Comparison of ENCODE assay signal across 24 mouse cellular contexts in the genomic region with DNA sequence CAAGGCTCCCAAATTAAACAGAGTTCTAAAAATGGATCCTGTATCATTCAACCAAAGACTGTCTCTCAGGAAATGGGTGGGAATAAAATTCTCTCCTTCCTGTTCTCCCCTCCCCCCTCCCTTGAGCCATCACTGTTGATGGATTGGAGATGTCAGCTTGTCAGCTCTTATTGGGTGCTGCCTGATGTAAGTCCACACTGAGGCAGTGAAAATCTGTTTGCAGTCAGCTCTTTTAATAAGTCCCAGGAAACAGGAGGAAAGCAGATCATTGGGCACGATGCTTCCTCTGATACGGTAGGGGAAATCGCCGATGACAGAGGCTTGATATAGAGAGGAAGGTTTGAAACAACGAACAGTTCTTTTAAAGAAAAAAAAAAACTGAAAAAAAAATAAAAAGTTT.
DNase-seq lines count a peak whose midpoint lies in the region; ATAC-seq and TF ChIP-seq lines count a peak whose summit lies in the region.
"Had no signal": no experiment of that assay in that cellular context is flagged by ENCODE, and none has a peak within 500 bp of the region (broad histone marks: within the 10 kb centered on the region; RNA-seq: fewer than 3 reads in every experiment).

No protein-coding gene starts in this region.

- 0 out of 2 replicates have a peak overlapping the region, but pooled peaks have one; percentile 1 for H3K4me2 ChIP-seq in kidney, embryonic 16.5 days (replicated peaks; ENCODE audit: low read depth, low read length)
- 0 out of 2 replicates have a peak overlapping the region, but pooled peaks have one; percentile 4 for H3K4me2 ChIP-seq in lung, embryonic 16.5 days (ENCODE audit: low read depth, low read length)
- no peak overlapping the region for H3K4me2 ChIP-seq in embryonic facial prominence, embryonic 14.5 days (ENCODE audit: low read depth, low read length)
- H3K4me2 ChIP-seq: forebrain, embryonic 13.5 days; heart, embryonic 12.5 days; kidney, embryonic 15.5 days; liver, embryonic 12.5 days had no signal

- H3K27ac ChIP-seq in kidney, embryonic 16.5 days (ENCODE audit: low read length), result no peak overlapping the region
- H3K27ac ChIP-seq in kidney, adult 2 months (ENCODE audit: insufficient read depth, low read depth, low read length), result no peak overlapping the region
- no peak overlapping the region for H3K27ac ChIP-seq in lung, embryonic 16.5 days (ENCODE audit: low read length)
- H3K27ac ChIP-seq in embryonic facial prominence, embryonic 14.5 days (replicated peaks; ENCODE audit: low read depth, low read length), result no peak overlapping the region
- H3K27ac ChIP-seq: forebrain, embryonic 13.5 days; hindbrain, embryonic 10.5 days; hindbrain, postnatal 0 days; kidney, embryonic 15.5 days; liver, embryonic 12.5 days had no signal

- TF ChIP-seq POLR2A in kidney, adult 2 months (IDR thresholded peaks at IDR 0.05; ENCODE audit: low read depth, low read length), result no peak

- no peak overlapping the region for H3K9ac ChIP-seq in kidney, embryonic 16.5 days (replicated peaks; ENCODE audit: low read length)
- H3K9ac ChIP-seq in lung, embryonic 16.5 days (ENCODE audit: low read length), result no peak overlapping the region
- no peak overlapping the region for H3K9ac ChIP-seq in embryonic facial prominence, embryonic 14.5 days (ENCODE audit: low read depth, low read length)
- H3K9ac ChIP-seq: forebrain, embryonic 13.5 days; heart, embryonic 12.5 days; kidney, embryonic 15.5 days; liver, embryonic 12.5 days had no signal

- no peaks in the 10 kb centered on the region for H3K36me3 ChIP-seq in kidney, embryonic 16.5 days (ENCODE audit: insufficient read depth, low read length)
- H3K36me3 ChIP-seq in kidney, adult 2 months (ENCODE audit: control insufficient read depth, insufficient read depth, low read length), result no peaks in the 10 kb centered on the region
- no peaks in the 10 kb centered on the region for H3K36me3 ChIP-seq in lung, embryonic 16.5 days (ENCODE audit: control insufficient read depth, insufficient read depth, low read length)
- H3K36me3 ChIP-seq in embryonic facial prominence, embryonic 14.5 days (ENCODE audit: control insufficient read depth, insufficient read depth, low read length), result no peaks in the 10 kb centered on the region
- H3K36me3 ChIP-seq: G1E; heart, embryonic 12.5 days; hindbrain, embryonic 10.5 days; kidney, embryonic 15.5 days; liver, embryonic 12.5 days had no signal

- no peak for ATAC-seq in kidney, embryonic 16.5 days (ENCODE audit: low FRiP score, low TSS enrichment)
- no peak for ATAC-seq in lung, embryonic 16.5 days (ENCODE audit: low read depth)
- ATAC-seq in embryonic facial prominence, embryonic 14.5 days (ENCODE audit: low read depth), result no peak
- no peak for ATAC-seq in CD4-positive, CD25-positive, alpha-beta regulatory T cell, adult 4 months
- ATAC-seq: forebrain, embryonic 13.5 days; hindbrain, postnatal 0 days; intestine, embryonic 16.5 days; liver, embryonic 12.5 days had no signal

- DNase-seq in kidney, adult 2 months, result no peak
- DNase-seq in lung, postnatal 10 days, result no peak
- DNase-seq in embryonic facial prominence, embryonic 14.5 days (ENCODE audit: low spot score), result peak; percentile 9
- no peak for DNase-seq in right cerebral cortex, postnatal 25 days
- DNase-seq: adrenal gland, adult 2 months; cerebellum, adult 11-12 months; cerebellum, postnatal 14 days; gastrocnemius, postnatal 14 days; heart, adult 18-20 months; heart, postnatal 10 days; lung, adult 2 months had no signal

- H3K4me3 ChIP-seq in kidney, embryonic 16.5 days (ENCODE audit: low read length), result no peak overlapping the region
- no peak overlapping the region for H3K4me3 ChIP-seq in kidney, adult 2 months (ENCODE audit: insufficient read depth, low read depth, low read length)
- H3K4me3 ChIP-seq in lung, embryonic 16.5 days (ENCODE audit: low read length), result peak overlapping the region; percentile 8; the same call in 1 of the 2 replicates
- no peak overlapping the region for H3K4me3 ChIP-seq in embryonic facial prominence, embryonic 14.5 days (ENCODE audit: low read depth, low read length)
- H3K4me3 ChIP-seq: erythroblast, embryonic 14.5 days; forebrain, embryonic 13.5 days; heart, embryonic 12.5 days; hindbrain, embryonic 10.5 days; kidney, embryonic 15.5 days; liver, embryonic 12.5 days had no signal

- no peaks in the 10 kb centered on the region for H3K27me3 ChIP-seq in kidney, embryonic 16.5 days (ENCODE audit: insufficient read depth, low read length)
- H3K27me3 ChIP-seq in kidney, adult 2 months (replicated peaks; ENCODE audit: control insufficient read depth, insufficient read depth, low read length), result no peaks in the 10 kb centered on the region
- no peaks in the 10 kb centered on the region for H3K27me3 ChIP-seq in lung, embryonic 16.5 days (ENCODE audit: control insufficient read depth, insufficient read depth, low read depth, low read length)
- no peaks in the 10 kb centered on the region for H3K27me3 ChIP-seq in embryonic facial prominence, embryonic 14.5 days (replicated peaks; ENCODE audit: control insufficient read depth, insufficient read depth, low read length)
- H3K27me3 ChIP-seq: CH12.LX; forebrain, embryonic 13.5 days; heart, embryonic 12.5 days; kidney, embryonic 15.5 days; liver, embryonic 12.5 days had no signal

- no peak for TF ChIP-seq CTCF in kidney, adult 2 months (conservative IDR thresholded peaks at IDR 0.05; ENCODE audit: insufficient read depth, insufficient read length, low read depth, low read length)

- no peaks in the 10 kb centered on the region for H3K4me1 ChIP-seq in kidney, embryonic 16.5 days (ENCODE audit: insufficient read depth, low read length)
- no peaks in the 10 kb centered on the region for H3K4me1 ChIP-seq in kidney, adult 2 months (ENCODE audit: control insufficient read depth, insufficient read depth, low read length)
- H3K4me1 ChIP-seq in lung, embryonic 16.5 days (replicated peaks; ENCODE audit: control insufficient read depth, insufficient read depth, low read length), result no peaks in the 10 kb centered on the region
- H3K4me1 ChIP-seq in embryonic facial prominence, embryonic 14.5 days (ENCODE audit: control insufficient read depth, insufficient read depth, low read length), result no peaks in the 10 kb centered on the region
- H3K4me1 ChIP-seq: forebrain, embryonic 13.5 days; liver, embryonic 12.5 days had no signal

- 47% methylated on average over 5 of the region's 5 CpGs for WGBS in kidney, embryonic 16.5 days
- WGBS in kidney, adult 2 months, result 41% methylated on average over 5 of the region's 5 CpGs
- 32% methylated on average over 5 of the region's 5 CpGs for WGBS in lung, embryonic 16.5 days
- 38% methylated on average over 5 of the region's 5 CpGs for WGBS in embryonic facial prominence, embryonic 14.5 days

- H3K9me3 ChIP-seq in kidney, embryonic 16.5 days (ENCODE audit: low read length), result no peaks in the 10 kb centered on the region
- H3K9me3 ChIP-seq in lung, embryonic 16.5 days (ENCODE audit: control insufficient read depth, low read length), result no peaks in the 10 kb centered on the region
- H3K9me3 ChIP-seq in embryonic facial prominence, embryonic 14.5 days (ENCODE audit: control insufficient read depth, low read length), result no peaks in the 10 kb centered on the region
- H3K9me3 ChIP-seq: forebrain, embryonic 13.5 days; heart, embryonic 12.5 days; hindbrain, embryonic 10.5 days; kidney, embryonic 15.5 days; liver, embryonic 12.5 days had no signal
